ENCODE assay signal across 8 mouse cellular contexts in genomic region chr5:65537420-65538071, GRCm38 (mm10). TPM values are rescaled to one million over a fixed set of nuclear protein-coding genes. Genes with fewer than 3 reads are reported as not detected.
DNase-seq lines count a peak whose midpoint lies in the region; ATAC-seq and TF ChIP-seq lines count a peak whose summit lies in the region.

No protein-coding gene starts in this region.

- peak; percentile 75 for DNase-seq in gastrocnemius, adult 2 months
- no peak for DNase-seq in gastrocnemius, postnatal 10 days
- DNase-seq in embryo, embryonic 10.5 days (ENCODE audit: low spot score) = peak; percentile 78
- peak; percentile 88 for DNase-seq in limb, embryonic 10.5 days (ENCODE audit: low spot score)
- DNase-seq in right cerebral cortex, postnatal 4 days = peak; percentile 42

- peaks cover 11% of the 10 kb centered on the region; the same call in 1 of the 2 replicates for H3K36me3 ChIP-seq in E14TG2a.4 (ENCODE audit: insufficient read depth, low read length)
- H3K36me3 ChIP-seq in heart, embryonic 15.5 days = no peaks in the 10 kb centered on the region
- peaks cover 25% of the 10 kb centered on the region for H3K36me3 ChIP-seq in limb, embryonic 10.5 days

- H3K9ac ChIP-seq in heart, embryonic 15.5 days = peak overlapping the region; percentile 96

- WGBS in heart, embryonic 15.5 days = under 1% methylated on average over 55 of the region's 59 CpGs
- under 1% methylated on average over 51 of the region's 59 CpGs for WGBS in limb, embryonic 10.5 days

- ATAC-seq in heart, embryonic 15.5 days (replicated peaks; ENCODE audit: insufficient number of reproducible peaks, insufficient read depth, low FRiP score, low read depth) = peak; percentile 57
- ATAC-seq in megakaryocyte progenitor cell, adult 5-6 weeks (replicated peaks; ENCODE audit: poor library complexity) = peak; percentile 13

- H3K4me1 ChIP-seq in E14TG2a.4 (replicated peaks; ENCODE audit: low read depth, low read length) = peaks cover 79% of the 10 kb centered on the region
- H3K4me1 ChIP-seq in heart, embryonic 15.5 days (replicated peaks) = peaks cover 15% of the 10 kb centered on the region
- peaks cover 23% of the 10 kb centered on the region for H3K4me1 ChIP-seq in limb, embryonic 10.5 days

- no peaks in the 10 kb centered on the region for H3K9me3 ChIP-seq in E14TG2a.4 (ENCODE audit: low read length)
- H3K9me3 ChIP-seq in heart, embryonic 15.5 days (replicated peaks) = no peaks in the 10 kb centered on the region
- H3K9me3 ChIP-seq in limb, embryonic 10.5 days (replicated peaks) = no peaks in the 10 kb centered on the region

- H3K4me3 ChIP-seq in gastrocnemius, adult 2 months = peak overlapping the region; percentile 98
- peak overlapping the region; percentile 95 for H3K4me3 ChIP-seq in E14TG2a.4 (replicated peaks; ENCODE audit: low read length)
- H3K4me3 ChIP-seq in heart, embryonic 15.5 days = peak overlapping the region; percentile 93
- peak overlapping the region; percentile 94 for H3K4me3 ChIP-seq in limb, embryonic 10.5 days

- H3K27me3 ChIP-seq in E14TG2a.4 (ENCODE audit: insufficient read depth, low read length) = no peaks in the 10 kb centered on the region
- no peaks in the 10 kb centered on the region for H3K27me3 ChIP-seq in heart, embryonic 15.5 days
- no peaks in the 10 kb centered on the region for H3K27me3 ChIP-seq in limb, embryonic 10.5 days (ENCODE audit: low read depth, poor library complexity, severe bottlenecking)

- TF ChIP-seq CTCF in gastrocnemius, adult 2 months (IDR thresholded peaks at IDR 0.05) = no peak; the same call in 1 of the 2 replicates
- no peak for TF ChIP-seq CTCF in E14TG2a.4 (conservative IDR thresholded peaks at IDR 0.05; ENCODE audit: low read length)

- H3K4me2 ChIP-seq in heart, embryonic 15.5 days = peak overlapping the region; percentile 66

- intact Hi-C loops in gastrocnemius, adult 2 months (cut with DNase I) = loop anchor here (2.0 to 5.0 kb wide), 3 partner anchors 45 to 159 kb away; partner anchors contain the start of gene Gm43552

- peak overlapping the region; percentile 99 for H3K27ac ChIP-seq in gastrocnemius, adult 2 months
- peak overlapping the region; percentile 99 for H3K27ac ChIP-seq in heart, embryonic 15.5 days
- peak overlapping the region; percentile 99 for H3K27ac ChIP-seq in limb, embryonic 10.5 days

RNA-seq across cellular contexts. Expression of gene Ube2k, which starts 0.5 kb away (rescaled TPM):
- total RNA-seq in gastrocnemius, adult 2 months (2021) = 10 to 100 TPM; 62.1 to 65.9 TPM
- 10 to 100 TPM; 76.8 to 81.2 TPM for total RNA-seq in gastrocnemius, postnatal 10 days (2021)
- 121 and 129 TPM in 2 replicates for polyA plus RNA-seq in heart, embryonic 15.5 days (2015; fragmentation: Nextera tagmentation; extraction: Ambion mirVana)
- polyA plus RNA-seq in limb, embryonic 10.5 days (2016; fragmentation: Nextera tagmentation; extraction: Ambion mirVana) = 218 and 228 TPM in 2 replicates
- 150 TPM in 2 replicates for total RNA-seq in megakaryocyte progenitor cell, adult 5-6 weeks (2015)
- 32.9 and 45.7 TPM in 2 replicates for total RNA-seq in megakaryocyte progenitor cell, adult 5-6 weeks (2017)

RNA-seq across cellular contexts. Expression of gene Smim14, which starts 0.6 kb away (rescaled TPM):
- 10 to 100 TPM; 39.2 to 41.7 TPM for total RNA-seq in gastrocnemius, adult 2 months (2021)
- total RNA-seq in gastrocnemius, postnatal 10 days (2021) = 10 to 100 TPM; 45.5 to 49.0 TPM
- 112 and 113 TPM in 2 replicates for polyA plus RNA-seq in heart, embryonic 15.5 days (2015; fragmentation: Nextera tagmentation; extraction: Ambion mirVana)
- polyA plus RNA-seq in limb, embryonic 10.5 days (2016; fragmentation: Nextera tagmentation; extraction: Ambion mirVana) = 44.1 and 67.0 TPM in 2 replicates
- total RNA-seq in megakaryocyte progenitor cell, adult 5-6 weeks (2015) = 142 and 144 TPM in 2 replicates
- total RNA-seq in megakaryocyte progenitor cell, adult 5-6 weeks (2017) = 83.0 and 86.5 TPM in 2 replicates

RNA-seq across cellular contexts. Expression of gene Gm43552, which starts 44.9 kb away (rescaled TPM):
- total RNA-seq in gastrocnemius, adult 2 months (2021) = not detected
- total RNA-seq in gastrocnemius, postnatal 10 days (2021) = 1 to 10 TPM; 1.3 to 3.7 TPM
- polyA plus RNA-seq in heart, embryonic 15.5 days (2015; fragmentation: Nextera tagmentation; extraction: Ambion mirVana) = 0.92 and 1.1 TPM in 2 replicates
- polyA plus RNA-seq in limb, embryonic 10.5 days (2016; fragmentation: Nextera tagmentation; extraction: Ambion mirVana) = not detected in 2 replicates
- not detected in 2 replicates for total RNA-seq in megakaryocyte progenitor cell, adult 5-6 weeks (2015)
- total RNA-seq in megakaryocyte progenitor cell, adult 5-6 weeks (2017) = not detected in 2 replicates
